Mouse (Mus musculus) lung, adult 18-20 months (tissue): ENCODE results near the gene Tmx4.

Experiments used
- DNase-seq, 2 experiments: peaks; one replicate each; pipeline ENCODE4 v3.0.0; 2022; ENCODE audit warnings: mixed read lengths in 2 of 2

Gene Tmx4

GRCm38 (mm10) chr2:134552358-134552757 is 91.6 kb downstream of the Tmx4 start:
- DNase-seq = no peak

DNA sequence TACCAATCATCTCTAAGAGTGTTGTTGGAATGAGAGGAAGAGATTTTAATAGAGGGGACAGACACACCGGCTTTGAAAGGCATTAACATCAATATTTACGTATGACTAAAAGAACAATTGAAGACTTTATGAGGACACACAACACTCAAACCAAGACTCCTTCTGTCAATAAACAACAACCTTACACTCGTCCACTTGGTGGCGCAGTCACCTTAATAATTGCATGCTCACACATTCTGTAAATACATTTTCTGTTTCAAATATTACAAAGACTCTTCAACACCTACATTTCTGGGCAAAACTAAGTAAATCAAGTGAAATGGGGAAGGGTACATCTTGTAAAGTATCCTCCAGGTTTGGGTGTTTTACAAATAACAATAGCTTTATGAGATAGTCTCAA is 94.2 kb downstream of the Tmx4 start:
- peak; percentile 24 to 36 for DNase-seq

GRCm38 (mm10) chr2:134545116-134545515 is 98.8 kb downstream of the Tmx4 start:
- DNase-seq = no peak

DNA sequence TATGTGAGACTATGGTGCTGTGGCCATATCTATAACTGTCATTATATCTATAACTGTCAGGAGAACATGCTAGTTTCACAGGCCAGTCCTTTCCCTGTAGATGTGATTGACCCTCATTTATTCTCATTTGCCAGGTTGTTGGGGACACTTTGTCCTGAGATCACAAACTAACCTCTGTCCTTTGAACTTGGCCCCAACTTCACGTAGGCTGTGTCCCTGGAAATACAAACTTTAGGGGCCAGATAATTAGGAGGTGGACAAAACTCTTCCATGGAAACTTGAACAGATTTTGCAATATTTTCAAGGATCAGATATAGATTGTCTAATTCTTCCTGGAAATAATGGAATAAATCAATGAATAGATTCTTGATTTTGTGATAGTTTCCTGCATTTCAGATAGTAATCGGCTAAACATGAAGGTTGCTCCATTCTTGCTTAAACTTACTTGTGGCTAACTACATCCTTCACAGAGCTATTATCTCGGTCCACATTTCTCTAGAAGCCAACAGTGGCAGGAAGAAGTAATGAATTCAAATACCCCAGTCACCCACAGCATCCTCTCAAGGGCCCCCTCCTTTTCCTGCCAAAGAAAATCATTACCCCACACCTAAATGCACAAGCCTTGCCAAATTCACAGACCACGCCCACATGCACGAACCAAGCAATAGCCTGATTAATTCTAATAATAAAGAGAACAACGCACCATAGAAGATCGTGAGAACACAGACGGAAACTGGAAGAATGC is 99.5 kb downstream of the Tmx4 start:
- DNase-seq = no peak
